Mouse (Mus musculus): Measurements from ENCODE around the gene Vgf.

DNA sequence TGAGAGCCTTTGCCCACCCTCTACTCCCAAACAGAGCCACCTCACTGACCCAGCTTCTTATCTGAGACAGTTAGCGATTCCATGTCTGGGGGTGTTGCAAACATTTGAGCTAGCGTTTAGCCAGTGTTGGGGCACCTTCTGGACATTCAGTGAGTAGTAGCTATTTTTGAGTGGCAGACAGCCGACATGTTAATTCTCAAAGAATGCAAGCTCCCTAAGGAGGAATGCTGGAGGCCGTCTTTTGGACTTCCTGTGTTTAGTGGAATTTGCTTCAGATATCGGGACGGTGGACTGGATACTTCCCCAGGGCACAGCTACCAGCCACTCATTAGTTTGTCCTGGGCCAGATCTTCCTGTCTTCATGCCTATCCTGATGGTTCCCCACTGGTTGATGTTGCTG is 52.4 kb downstream of the Vgf start:
- TF ChIP-seq CTCF (IDR thresholded peaks at IDR 0.05; ENCODE audit: extremely low read depth, insufficient read length, insufficient replicate concordance, low read depth, low read length) (no peak), POLR2A (IDR thresholded peaks at IDR 0.05; ENCODE audit: low read depth, low read length) (no peak)

All from small intestine, adult 2 months (tissue).